20 mouse cellular contexts compared by ENCODE assay signal in genomic region chr6:146907795-146908190, GRCm38 (mm10). TPM values are rescaled to one million over a fixed set of nuclear protein-coding genes. Genes with fewer than 3 reads are reported as not detected.
A peak's percentile ranks its signal among the peaks of the same experiment; 100 is the strongest.
DNase-seq lines count a peak whose midpoint lies in the region; ATAC-seq and TF ChIP-seq lines count a peak whose summit lies in the region.
"Had no signal": no experiment of that assay in that cellular context is flagged by ENCODE, and none has a peak within 500 bp of the region (broad histone marks: within the 10 kb centered on the region; RNA-seq: fewer than 3 reads in every experiment).

No protein-coding gene starts in this region.

- no peak overlapping the region for H3K4me3 ChIP-seq in intestine, embryonic 16.5 days (ENCODE audit: low read length)
- H3K4me3 ChIP-seq in liver, embryonic 12.5 days: no peak overlapping the region
- no peak overlapping the region for H3K4me3 ChIP-seq in myocyte
- H3K4me3 ChIP-seq: embryonic facial prominence, embryonic 13.5 days; forebrain, embryonic 15.5 days; heart, embryonic 12.5 days; limb, embryonic 15.5 days; stomach, embryonic 15.5 days had no signal

- no peak overlapping the region for H3ac ChIP-seq in myocyte (ENCODE audit: control insufficient read depth, insufficient read length)

- H3K27me3 ChIP-seq in intestine, embryonic 16.5 days (replicated peaks; ENCODE audit: control insufficient read depth, insufficient read depth, low read length): no peaks in the 10 kb centered on the region
- H3K27me3 ChIP-seq in liver, embryonic 12.5 days (replicated peaks): no peaks in the 10 kb centered on the region
- no peaks in the 10 kb centered on the region for H3K27me3 ChIP-seq in myocyte (ENCODE audit: control insufficient read depth, insufficient read depth, insufficient read length)
- H3K27me3 ChIP-seq: embryonic facial prominence, embryonic 13.5 days; forebrain, embryonic 15.5 days; heart, embryonic 12.5 days; limb, embryonic 15.5 days; stomach, embryonic 15.5 days had no signal

- no peaks in the 10 kb centered on the region for H3K9me3 ChIP-seq in intestine, embryonic 16.5 days (ENCODE audit: control insufficient read depth, low read length)
- H3K9me3 ChIP-seq in liver, embryonic 12.5 days (replicated peaks): no peaks in the 10 kb centered on the region
- H3K9me3 ChIP-seq: embryonic facial prominence, embryonic 13.5 days; forebrain, embryonic 15.5 days; heart, embryonic 12.5 days; limb, embryonic 15.5 days; stomach, embryonic 15.5 days had no signal

- ATAC-seq in intestine, embryonic 16.5 days: peak; percentile 82
- peak; percentile 38; the same call in 1 of the 2 replicates for ATAC-seq in liver, embryonic 12.5 days
- ATAC-seq: forebrain, embryonic 15.5 days; midbrain, embryonic 16.5 days had no signal

- WGBS in intestine, embryonic 16.5 days: 81% methylated on average over 1 of the region's 1 CpGs
- WGBS in liver, embryonic 12.5 days (ENCODE audit: insufficient replicate concordance): 77% methylated on average over 1 of the region's 1 CpGs

- peaks cover 32% of the 10 kb centered on the region for H3K4me1 ChIP-seq in intestine, embryonic 16.5 days (ENCODE audit: control insufficient read depth, insufficient read depth, low read length)
- peaks cover 38% of the 10 kb centered on the region for H3K4me1 ChIP-seq in liver, embryonic 12.5 days
- H3K4me1 ChIP-seq: forebrain, embryonic 15.5 days had no signal

- peak overlapping the region; percentile 3 for H3K27ac ChIP-seq in intestine, embryonic 16.5 days (ENCODE audit: low read length)
- peak overlapping the region; percentile 53; the same call in 1 of the 2 replicates for H3K27ac ChIP-seq in liver, embryonic 12.5 days
- H3K27ac ChIP-seq: embryonic facial prominence, embryonic 13.5 days; forebrain, embryonic 15.5 days; hindbrain, embryonic 14.5 days; limb, embryonic 15.5 days; stomach, embryonic 15.5 days had no signal

- H3K36me3 ChIP-seq in intestine, embryonic 16.5 days (ENCODE audit: control insufficient read depth, insufficient read depth, low read length): no peaks in the 10 kb centered on the region
- H3K36me3 ChIP-seq in liver, embryonic 12.5 days: no peaks in the 10 kb centered on the region
- no peaks in the 10 kb centered on the region for H3K36me3 ChIP-seq in myocyte (ENCODE audit: control insufficient read depth, insufficient read depth)
- H3K36me3 ChIP-seq: embryonic facial prominence, embryonic 13.5 days; forebrain, embryonic 15.5 days; heart, embryonic 12.5 days; limb, embryonic 15.5 days; stomach, embryonic 15.5 days had no signal

- H3K79me2 ChIP-seq in myocyte (ENCODE audit: control insufficient read depth, insufficient read depth): peaks cover 76% of the 10 kb centered on the region

- no peak overlapping the region for H3K9ac ChIP-seq in intestine, embryonic 16.5 days (ENCODE audit: low read depth, low read length)
- H3K9ac ChIP-seq in liver, embryonic 12.5 days: no peak overlapping the region
- H3K9ac ChIP-seq: embryonic facial prominence, embryonic 13.5 days; forebrain, embryonic 15.5 days; heart, embryonic 12.5 days; hindbrain, embryonic 14.5 days; limb, embryonic 15.5 days; stomach, embryonic 15.5 days had no signal

- no peak overlapping the region for H3K4me2 ChIP-seq in intestine, embryonic 16.5 days (ENCODE audit: low read depth, low read length)
- no peak overlapping the region for H3K4me2 ChIP-seq in liver, embryonic 12.5 days
- peak overlapping the region; percentile 74 for H3K4me2 ChIP-seq in myocyte (ENCODE audit: low read depth)
- H3K4me2 ChIP-seq: embryonic facial prominence, embryonic 13.5 days; forebrain, embryonic 15.5 days; heart, embryonic 12.5 days; hindbrain, embryonic 14.5 days; limb, embryonic 15.5 days; stomach, embryonic 15.5 days had no signal

- DNase-seq in kidney, adult 9 months: peak; percentile 85
- no peak for DNase-seq in kidney, postnatal 4 days
- no peak for DNase-seq in natural killer cell, adult 2 months (ENCODE audit: low spot score in 2 of 2)
- no peak for DNase-seq in urinary bladder, adult 2 months (ENCODE audit: low spot score)
- DNase-seq: adrenal gland, adult 8-10 months; cerebellum, postnatal 10 days; gastrocnemius, postnatal 25 days; heart, postnatal 36 days; thymus, adult 2 months had no signal

- TF ChIP-seq POLR2A in myocyte (IDR thresholded peaks at IDR 0.05; ENCODE audit: insufficient read length, low read depth): no peak

TF ChIP-seq in myocyte, 11 proteins besides CTCF, POLR2A, EP300 and RAD21:
- TF ChIP-seq POLR2AphosphoS2 (IDR thresholded peaks at IDR 0.05; ENCODE audit: insufficient read length, low read depth) (no peak), MYOG (IDR thresholded peaks at IDR 0.05; ENCODE audit: control insufficient read depth in 1 of 3, insufficient read depth in 1 of 3, insufficient read length in 2 of 3, low read depth in 2 of 3) (no peak), REST (IDR thresholded peaks at IDR 0.05; ENCODE audit: insufficient read depth, insufficient read length) (no peak), E2F4 (IDR thresholded peaks at IDR 0.05; ENCODE audit: insufficient read depth) (no peak), USF1 (IDR thresholded peaks at IDR 0.05; ENCODE audit: low read depth) (no peak), MYOD1 (IDR thresholded peaks at IDR 0.05; ENCODE audit: control insufficient read depth in 1 of 3, insufficient read length in 2 of 3, low read depth in 2 of 3) (no peak), MAX (IDR thresholded peaks at IDR 0.05; ENCODE audit: low read depth) (no peak), SRF (IDR thresholded peaks at IDR 0.05; ENCODE audit: control insufficient read depth, insufficient read length, low read depth) (no peak), TCF3 (IDR thresholded peaks at IDR 0.05; ENCODE audit: insufficient read length, low read depth) (no peak), CEBPB (IDR thresholded peaks at IDR 0.05; ENCODE audit: insufficient read depth, poor library complexity, severe bottlenecking) (no peak), TCF12 (IDR thresholded peaks at IDR 0.05; ENCODE audit: insufficient read depth, poor library complexity, severe bottlenecking) (no peak)

RNA-seq across cellular contexts. Expression of gene Ppfibp1, which starts 19.5 kb away (rescaled TPM):
- 31.8 and 33.3 TPM in 2 replicates for polyA plus RNA-seq in intestine, embryonic 16.5 days (2015; fragmentation: Nextera tagmentation; extraction: Ambion mirVana)
- polyA plus RNA-seq in liver, embryonic 12.5 days (2016; fragmentation: Nextera tagmentation; extraction: Ambion mirVana): 16.5 and 17.5 TPM in 2 replicates
- polyA plus RNA-seq in myocyte (2012; fragmentation: generic; extraction: Trizol): 79.3 TPM
- polyA plus RNA-seq in urinary bladder, adult 2 months (2012; rRNA removed): 64.0 TPM in 2 replicates

RNA-seq across cellular contexts. Expression of gene 1700034J05Rik, which starts 46.4 kb away (rescaled TPM):
- 0.10 and 0.11 TPM in 2 replicates for polyA plus RNA-seq in intestine, embryonic 16.5 days (2015; fragmentation: Nextera tagmentation; extraction: Ambion mirVana)
- polyA plus RNA-seq in liver, embryonic 12.5 days (2016; fragmentation: Nextera tagmentation; extraction: Ambion mirVana): 0.06 and 0.11 TPM in 2 replicates
- polyA plus RNA-seq in myocyte (2012; fragmentation: generic; extraction: Trizol): 0.02 TPM
- polyA plus RNA-seq in urinary bladder, adult 2 months (2012; rRNA removed): not detected in 2 replicates
- polyA plus RNA-seq: forebrain, embryonic 15.5 days; thymus, adult 2 months had no signal

RNA-seq across cellular contexts. Expression of gene Smco2, which starts 57.9 kb away (rescaled TPM):
- not detected in 2 replicates for polyA plus RNA-seq in intestine, embryonic 16.5 days (2015; fragmentation: Nextera tagmentation; extraction: Ambion mirVana)
- polyA plus RNA-seq in liver, embryonic 12.5 days (2016; fragmentation: Nextera tagmentation; extraction: Ambion mirVana): not detected in 2 replicates
- polyA plus RNA-seq in myocyte (2012; fragmentation: generic; extraction: Trizol): not detected
- polyA plus RNA-seq in urinary bladder, adult 2 months (2012; rRNA removed): not detected in 2 replicates
- polyA plus RNA-seq: embryonic facial prominence, embryonic 13.5 days; forebrain, embryonic 15.5 days; heart, embryonic 12.5 days; hindbrain, embryonic 14.5 days; intestine, embryonic 14.5 days; limb, embryonic 15.5 days; midbrain, embryonic 16.5 days; stomach, embryonic 15.5 days; thymus, adult 2 months had no signal
